Mouse (Mus musculus) naive thymus-derived CD4-positive, alpha-beta T cell, adult 5 months (primary cell): ENCODE results near the gene Klk1b3. TPM values are rescaled to one million over a fixed set of nuclear protein-coding genes. Genes with fewer than 3 reads are reported as not detected.

ENCODE experiments used
- polyA plus RNA-seq: library from polyadenylated mRNA; unstranded; fragments of 100-300 nt; shearing (Covaris generic); gene quantifications from one replicate; pipeline ENCODE4 v1.2.1, GENCODE M21; 2017

The Klk1b3 gene
- polyA plus RNA-seq, result not detected

DNA sequence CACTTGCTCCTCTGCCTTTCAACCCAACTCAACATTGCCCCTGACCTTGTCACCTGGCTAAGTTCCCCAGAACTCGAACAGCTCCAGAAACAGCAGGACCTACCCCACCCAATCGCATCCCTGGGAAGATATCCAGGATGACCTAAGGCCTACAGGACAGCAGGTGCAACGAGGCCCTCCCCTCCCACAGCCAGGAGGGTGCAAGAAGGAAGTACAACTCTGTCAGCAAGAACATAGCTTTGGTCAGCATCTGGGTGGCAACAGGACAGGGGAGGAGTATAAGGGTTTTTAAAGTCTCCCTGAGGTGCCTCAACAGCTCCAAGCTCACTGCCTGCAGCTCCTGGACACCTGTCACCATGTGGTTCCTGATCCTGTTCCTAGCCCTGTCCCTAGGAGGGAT is at the start of gene Klk1b3:
TSS of gene Klk1b3 (plus strand) at position 301 of the 400 bp plus-strand sequence.

DNA sequence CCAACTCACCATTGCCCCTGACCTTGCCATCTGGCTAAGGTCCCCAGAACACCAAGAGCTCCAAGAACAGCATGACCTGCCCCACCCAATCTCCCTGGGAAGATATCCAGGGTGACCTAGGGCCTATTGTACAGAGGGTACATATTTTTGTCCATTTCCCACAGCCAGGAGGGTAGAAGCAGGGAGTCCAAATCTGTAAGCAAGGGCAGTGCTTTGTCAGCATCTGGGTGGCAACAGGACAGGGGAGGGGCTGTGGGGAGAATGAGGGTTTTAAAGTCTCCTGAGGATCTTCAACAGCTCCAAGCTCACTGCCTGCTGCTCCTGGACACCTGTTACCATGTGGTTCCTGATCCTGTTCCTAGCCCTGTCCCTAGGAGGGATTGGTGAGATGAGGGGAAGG is 10.1 kb upstream of the Klk1b3 start, which contains the start of gene Klk1b24:
TSS of gene Klk1b24 (plus strand) at position 301 of the 400 bp plus-strand sequence.

DNA sequence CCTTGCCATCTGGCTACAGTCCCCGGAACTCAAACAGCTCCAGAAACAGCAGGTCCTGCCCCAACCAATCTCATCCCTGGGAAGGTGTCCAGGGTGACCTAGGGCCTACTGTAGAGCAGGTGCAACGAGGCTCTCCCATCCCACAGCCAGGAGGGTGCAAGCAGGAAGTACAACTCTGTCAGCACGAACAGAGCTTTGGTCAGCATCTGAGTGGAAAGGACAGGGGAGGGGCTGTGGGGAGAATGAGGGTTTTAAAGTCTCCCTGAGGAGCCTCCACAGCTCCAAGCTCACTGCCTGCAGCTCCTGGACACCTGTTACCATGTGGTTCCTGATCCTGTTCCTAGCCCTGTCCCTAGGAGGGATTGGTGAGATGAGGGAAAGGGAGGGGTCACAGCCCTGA is 9.1 kb downstream of the Klk1b3 start, which contains the start of gene Klk1b4:
TSS of gene Klk1b4 (plus strand) at position 301 of the 400 bp plus-strand sequence.

DNA sequence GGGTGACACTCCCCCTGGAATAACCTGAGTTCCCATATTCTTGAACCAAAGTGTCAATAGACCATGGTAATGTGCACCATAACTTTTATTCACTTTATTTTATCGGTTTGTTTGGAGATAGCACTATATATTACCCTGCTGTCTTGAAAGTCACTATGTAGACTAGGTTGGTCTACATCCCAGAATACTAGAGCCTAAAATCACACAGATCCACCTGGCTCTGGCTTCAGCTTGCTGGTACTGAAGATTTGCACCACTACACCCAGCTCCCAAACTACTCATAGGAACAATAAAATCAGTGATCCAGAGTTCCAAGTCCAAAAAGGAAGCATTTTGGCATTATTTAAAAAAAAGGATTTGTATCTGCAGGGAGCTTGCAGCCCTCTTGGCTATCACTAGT is 17.7 kb downstream of the Klk1b3 start, which contains the start of gene Klk1b5:
TSS of gene Klk1b5 (plus strand) at position 301 of the 400 bp plus-strand sequence.

DNA sequence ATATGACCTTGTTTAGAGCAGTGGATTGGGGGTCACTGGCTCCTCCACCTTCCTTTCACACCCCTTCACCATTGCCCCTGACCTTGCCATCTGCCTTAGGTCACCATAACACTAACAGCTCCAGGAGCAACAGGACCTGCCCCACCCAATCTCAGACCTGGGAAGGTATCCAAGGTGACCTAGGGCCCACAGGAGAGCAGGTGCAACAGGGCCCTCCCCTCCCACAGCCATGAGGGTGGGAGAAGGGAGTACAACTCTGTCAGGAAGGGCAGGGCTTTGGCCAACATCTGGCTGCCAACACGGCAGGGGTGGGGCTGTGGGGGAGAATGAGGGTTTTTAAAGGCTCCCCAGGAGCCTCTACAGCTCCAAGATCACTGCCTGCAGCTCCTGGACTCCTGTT is 27.1 kb downstream of the Klk1b3 start, which contains the start of gene Klk1:
TSS of gene Klk1 (plus strand) at position 285 of the 400 bp plus-strand sequence.

DNA sequence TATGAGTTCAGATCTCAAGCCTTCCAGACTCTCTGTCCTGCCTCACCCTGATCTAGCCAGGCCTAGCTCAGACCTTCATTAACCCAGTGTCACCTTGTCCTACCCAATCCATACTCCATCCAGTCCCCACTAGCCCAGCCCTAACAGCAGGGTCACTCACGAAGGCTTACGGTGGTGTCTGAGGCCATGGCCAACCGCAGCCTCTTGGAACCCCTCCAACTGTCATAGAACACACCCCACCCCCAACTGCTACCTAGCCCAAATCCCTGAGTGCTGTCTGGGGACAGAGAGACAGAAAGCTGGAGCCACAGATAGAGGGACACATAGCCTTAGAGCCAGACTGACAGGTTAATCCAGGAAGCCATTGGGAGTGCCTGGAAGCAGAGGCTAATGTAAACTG is 37.9 kb downstream of the Klk1b3 start, which contains the start of gene Gm36864:
TSS of gene Gm36864 (plus strand) at position 269 of the 400 bp plus-strand sequence.

DNA sequence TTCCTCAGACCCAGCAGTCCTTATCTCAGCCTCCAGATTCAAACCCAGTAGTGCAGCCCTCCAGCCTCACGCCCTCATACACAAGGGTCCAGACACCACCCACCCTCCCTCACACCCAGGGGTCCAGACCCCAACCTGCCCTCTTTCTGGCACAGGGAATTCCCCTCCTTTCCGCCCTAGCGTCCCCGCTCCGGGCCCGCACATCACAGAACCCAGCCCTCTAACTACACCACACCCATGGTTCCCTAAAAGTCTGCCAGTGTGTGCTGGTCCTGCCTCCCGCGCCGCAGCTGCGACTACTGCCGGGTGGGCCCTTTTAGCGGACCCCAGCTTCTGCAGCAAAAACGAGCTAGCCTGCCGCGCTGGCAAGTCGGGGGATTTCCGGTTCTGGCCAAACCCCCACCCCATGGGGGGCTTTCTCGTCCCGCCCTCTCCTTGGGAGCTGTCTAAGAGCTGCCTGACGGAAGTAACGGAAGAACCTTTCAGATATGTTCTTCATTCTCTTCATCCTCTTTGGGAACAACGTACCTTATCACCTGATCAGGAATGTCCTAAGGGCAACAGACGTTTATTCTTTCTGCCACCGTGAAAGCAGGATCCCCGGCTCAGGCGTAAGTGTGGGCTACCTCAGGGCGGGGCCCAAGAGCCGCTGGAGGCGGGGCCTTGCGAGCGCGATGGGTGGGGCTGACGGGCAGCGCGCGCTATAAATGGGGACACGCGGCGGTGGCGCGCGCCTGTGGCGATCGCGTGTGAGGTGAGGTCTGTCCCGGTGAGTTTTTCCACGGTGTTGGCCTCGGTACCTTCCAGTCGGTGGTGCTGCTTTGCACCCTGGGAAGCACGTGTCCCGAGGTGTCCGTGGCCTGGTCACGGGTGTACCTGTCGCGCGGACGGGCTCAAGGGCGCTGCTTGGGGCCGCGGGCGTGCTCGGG is 48.3 kb downstream of the Klk1b3 start, which contains the start of the genes 1700028J19Rik and 2410002F23Rik:
TSS of gene 1700028J19Rik (minus strand) at position 641 of the 929 bp plus-strand sequence.
TSS of gene 2410002F23Rik (plus strand) at position 668 of the 929 bp plus-strand sequence.

Other genes starting within 250 kb of the Klk1b3 start
- gene Klk1b8, start 247.5 kb upstream of the Klk1b3 start, polyA plus RNA-seq, result not detected
- not detected for gene Klk1b1, start 231.4 kb upstream of the Klk1b3 start, polyA plus RNA-seq
- not detected for gene Klk1b9, start 222.1 kb upstream of the Klk1b3 start, polyA plus RNA-seq
- not detected for gene Klk1b11, start 202.3 kb upstream of the Klk1b3 start, polyA plus RNA-seq
- gene Klk1b26, start 186.0 kb upstream of the Klk1b3 start, polyA plus RNA-seq, result not detected
- not detected for gene Klk1b27, start 145.9 kb upstream of the Klk1b3 start, polyA plus RNA-seq
- gene Klk1b21, start 95.9 kb upstream of the Klk1b3 start, polyA plus RNA-seq, result not detected
- gene Klk1b22, start 85.5 kb upstream of the Klk1b3 start, polyA plus RNA-seq, result not detected
- gene Klk1b16, start 61.4 kb upstream of the Klk1b3 start, polyA plus RNA-seq, result not detected
- gene Klk1b24, start 10.0 kb upstream of the Klk1b3 start, polyA plus RNA-seq, result not detected
- not detected for gene Klk1b4, start 9.2 kb downstream of the Klk1b3 start, polyA plus RNA-seq
- not detected for gene Klk1b5, start 17.8 kb downstream of the Klk1b3 start, polyA plus RNA-seq
- not detected for gene Klk1, start 27.2 kb downstream of the Klk1b3 start, polyA plus RNA-seq
- gene Gm36864, start 38.0 kb downstream of the Klk1b3 start, polyA plus RNA-seq, result not detected
- 1.1 TPM for gene 1700028J19Rik, start 48.5 kb downstream of the Klk1b3 start, polyA plus RNA-seq
- gene 2410002F23Rik, start 48.5 kb downstream of the Klk1b3 start, polyA plus RNA-seq, result 266 TPM
- not detected for gene Acp4, start 59.2 kb downstream of the Klk1b3 start, polyA plus RNA-seq
- gene Gm15517, start 63.3 kb downstream of the Klk1b3 start, polyA plus RNA-seq, result not detected
- 0.46 TPM for gene Clec11a, start 108.7 kb downstream of the Klk1b3 start, polyA plus RNA-seq
- 0.09 TPM for gene Shank1, start 112.1 kb downstream of the Klk1b3 start, polyA plus RNA-seq
- gene Syt3, start 185.9 kb downstream of the Klk1b3 start, polyA plus RNA-seq, result 0.49 TPM
- gene 1700008O03Rik, start 187.6 kb downstream of the Klk1b3 start, polyA plus RNA-seq, result 0.66 TPM
- not detected for gene Lrrc4b, start 230.8 kb downstream of the Klk1b3 start, polyA plus RNA-seq